Mouse (Mus musculus): ENCODE results near the gene Saa3.
"Not testable (repeated sequence)": the region's sequence is repeated elsewhere in the genome, so short reads cannot be mapped to it uniquely, and the experiment has no call there.

The Saa3 gene

DNA sequence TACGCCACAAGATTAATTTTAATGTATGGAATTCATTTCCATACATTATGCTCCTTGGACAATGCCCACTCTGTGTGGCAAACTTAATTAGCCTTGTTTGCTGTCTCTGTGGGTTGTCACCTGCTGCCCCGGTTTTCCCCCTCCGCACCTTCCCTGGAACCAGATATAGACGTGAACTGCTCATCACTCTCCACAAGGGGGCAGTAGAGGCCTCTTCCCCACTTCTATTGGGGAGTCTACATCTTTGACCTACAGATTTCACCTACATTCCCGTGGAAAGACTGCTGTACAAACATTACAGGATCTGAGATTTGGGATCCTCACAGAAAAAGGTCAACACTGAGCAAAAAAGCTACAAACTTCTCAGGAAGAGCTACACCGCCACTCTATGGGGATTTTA lies 982 bp downstream of the Saa3 start:
- in situ Hi-C loops (cut with MboI, MseI), result loop anchor here (10.0 kb wide), 2 partner anchors 680 to 690 kb away; partner anchors contain the start of genes Abcc6 (in 1 of the 2) and Nomo1 (in 1 of the 2)

GRCm38 (mm10) chr7:46712250-46712649 lies 3.2 kb downstream of the Saa3 start:
- in situ Hi-C loops (cut with MboI, MseI), result loop anchor here (10.0 kb wide), 2 partner anchors 677 to 687 kb away; partner anchors contain the start of genes Abcc6 (in 1 of the 2) and Nomo1 (in 1 of the 2)

DNA sequence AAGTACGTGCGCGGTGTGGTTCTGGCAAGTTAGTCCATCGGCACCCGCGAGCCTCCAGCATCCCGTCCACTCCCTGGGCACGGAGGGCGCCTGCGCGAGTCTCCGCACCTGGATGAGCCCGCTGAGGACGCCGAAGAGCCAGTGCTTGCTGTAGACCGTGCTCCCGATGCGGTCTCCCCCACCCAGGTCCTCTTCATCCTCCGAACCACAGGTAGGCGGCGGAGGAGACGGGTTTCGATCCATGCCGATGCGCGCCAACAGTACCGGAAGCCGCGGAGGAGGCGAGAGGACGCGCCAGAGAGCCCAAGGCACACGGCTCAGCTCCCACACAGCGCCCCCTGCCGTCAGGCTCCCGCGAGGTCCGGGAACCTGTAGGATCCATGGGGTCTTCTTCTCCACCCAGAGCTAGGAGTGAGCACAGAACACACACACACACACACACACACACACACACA lies 5.1 kb downstream of the Saa3 start, which contains the start of gene Saal1:
Gene Saal1 (minus strand): TSS at position 291 of the 455 bp plus-strand sequence.
- in situ Hi-C loops (cut with MboI, MseI), result loop anchor here (10.0 kb wide), 2 partner anchors 676 to 686 kb away; partner anchors contain the start of genes Abcc6 (in 1 of the 2) and Nomo1 (in 1 of the 2)

GRCm38 (mm10) chr7:46700521-46701025 lies 14.9 kb downstream of the Saa3 start:
- in situ Hi-C loops (cut with MboI, MseI), result no loop called here

DNA sequence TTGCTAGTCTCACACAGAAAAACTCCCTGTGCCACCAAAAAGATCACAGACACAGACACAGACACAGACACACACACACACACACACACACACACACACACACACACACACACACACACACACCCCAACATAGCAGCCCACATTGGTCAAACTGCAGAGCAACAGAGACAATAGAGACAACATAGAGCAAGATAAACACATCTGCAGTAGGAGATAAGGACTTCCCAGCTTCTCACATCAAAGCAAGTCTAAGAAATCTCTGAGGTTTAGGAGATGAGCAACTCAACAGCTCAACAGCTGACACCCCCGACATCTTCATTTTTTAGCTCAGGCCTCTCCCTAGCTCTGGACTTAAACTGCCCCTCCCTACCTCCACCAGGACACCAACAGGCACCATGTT lies 18.7 kb downstream of the Saa3 start:
- in situ Hi-C loops (cut with MboI, MseI), result no loop called here

DNA sequence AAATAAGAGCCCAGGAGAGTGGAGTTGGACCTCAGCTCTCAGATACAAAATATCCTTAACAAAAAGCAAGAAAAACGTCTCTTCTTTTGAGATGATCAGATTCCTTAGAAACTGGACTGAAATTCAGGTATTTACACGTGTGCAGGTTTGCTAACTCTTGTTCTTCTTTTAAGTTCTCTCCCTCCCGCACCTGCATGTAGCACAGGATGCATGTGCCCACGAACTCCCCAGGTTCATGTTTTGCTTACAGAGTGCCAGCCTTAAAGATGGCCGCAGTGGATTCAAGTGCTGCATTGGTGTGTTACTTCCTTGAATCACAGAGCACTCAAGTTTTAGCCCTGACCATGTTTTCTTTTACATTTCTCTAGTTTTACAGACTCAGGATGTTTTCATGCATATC lies 28.7 kb downstream of the Saa3 start:
- in situ Hi-C loops (cut with MboI, MseI), result no loop called here

- in situ Hi-C loops (cut with MboI, MseI), result no loop called here
Measured at GRCm38 (mm10) chr7:46680732-46681131, 34.8 kb downstream of the Saa3 start.

- in situ Hi-C loops (cut with MboI, MseI), result not testable (repeated sequence)
Measured at GRCm38 (mm10) chr7:46679044-46679443, 36.5 kb downstream of the Saa3 start.

DNA sequence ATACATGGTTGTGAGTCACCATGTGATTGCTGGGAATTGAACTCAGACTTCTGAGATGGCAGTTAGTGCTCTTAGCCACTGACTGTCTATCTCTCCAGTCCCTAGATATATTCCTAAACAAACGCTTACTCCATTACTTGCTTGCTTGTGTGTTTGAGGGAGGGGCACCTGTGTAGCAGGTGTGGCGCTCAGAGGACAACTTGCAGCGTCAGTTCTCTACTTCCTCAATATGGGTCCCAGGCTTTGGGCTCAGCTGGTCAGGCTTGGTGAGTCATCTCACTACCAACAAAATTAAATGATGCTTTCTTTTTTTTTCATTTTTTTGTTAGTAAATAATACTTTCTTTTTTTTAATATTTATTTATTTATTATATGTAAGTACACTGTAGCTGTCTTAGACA lies 37.1 kb downstream of the Saa3 start:
- in situ Hi-C loops (cut with MboI, MseI), result no loop called here

- in situ Hi-C loops (cut with MboI, MseI), result no loop called here
Measured at GRCm38 (mm10) chr7:46676808-46677360, 38.6 kb downstream of the Saa3 start.

DNA sequence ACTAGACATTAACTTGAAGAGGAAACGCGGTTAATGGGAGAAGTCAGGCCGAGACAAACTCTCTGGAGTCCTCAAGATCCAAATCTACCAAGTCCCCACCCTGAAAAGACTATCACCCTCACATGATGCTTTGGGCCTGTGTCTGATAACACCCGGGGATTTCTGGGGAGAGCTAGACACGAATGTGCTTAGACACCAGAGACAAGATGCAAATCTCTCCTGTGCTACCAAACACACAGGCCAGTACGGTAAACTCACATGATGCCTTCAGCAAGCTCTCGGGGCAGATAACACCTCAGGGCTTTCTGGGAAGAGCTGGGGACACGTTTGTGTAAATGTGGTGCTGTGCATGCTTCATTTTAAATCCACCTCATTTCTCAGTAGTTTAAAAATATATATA lies 39.6 kb downstream of the Saa3 start:
- in situ Hi-C loops (cut with MboI, MseI), result no loop called here

DNA sequence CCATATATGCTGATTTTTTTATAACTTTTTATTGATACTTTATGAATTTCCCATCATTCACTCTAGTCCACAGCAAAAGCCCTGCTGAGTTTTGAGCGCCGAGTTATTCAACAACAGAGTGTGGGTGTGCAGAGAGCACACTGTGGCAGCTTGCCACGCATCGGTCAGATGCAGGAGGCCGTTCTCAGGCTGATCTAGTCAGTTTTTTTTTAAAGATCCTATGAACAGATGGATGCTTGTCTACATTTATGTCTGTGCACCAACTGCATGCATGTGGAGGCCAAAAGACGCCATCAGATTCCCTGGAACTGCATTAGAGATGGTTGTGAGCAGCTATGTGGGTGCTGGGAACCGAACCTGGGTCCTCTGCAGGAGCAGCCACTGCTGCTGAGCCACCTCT lies 40.4 kb downstream of the Saa3 start:
- in situ Hi-C loops (cut with MboI, MseI), result no loop called here

GRCm38 (mm10) chr7:46672160-46672672 lies 43.3 kb downstream of the Saa3 start, which contains the start of gene Tph1:
Gene Tph1 (minus strand): TSS chr7:46672537.
- in situ Hi-C loops (cut with MboI, MseI), result no loop called here

- in situ Hi-C loops (cut with MboI, MseI), result no loop called here
Measured at GRCm38 (mm10) chr7:46667256-46667655, 48.2 kb downstream of the Saa3 start.

DNA sequence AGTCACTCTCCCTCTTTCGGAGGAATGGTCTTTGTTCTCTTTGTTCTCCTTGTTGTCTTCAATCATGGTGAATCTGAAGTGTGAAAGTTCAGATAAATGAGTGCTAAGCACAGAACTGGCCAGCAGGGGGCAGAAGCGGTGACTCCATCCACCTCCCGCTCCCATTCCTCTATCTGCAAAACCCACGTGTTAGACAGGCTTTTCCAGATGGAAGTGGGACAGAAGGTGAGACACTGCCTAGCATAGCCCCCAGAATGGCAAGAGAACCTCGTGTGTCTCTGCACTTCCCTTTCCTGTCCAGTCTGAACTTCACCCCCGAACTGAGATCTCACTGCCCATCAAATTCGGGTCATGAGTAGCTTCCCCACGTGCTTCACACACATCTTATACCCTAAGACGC lies 50.3 kb downstream of the Saa3 start:
- in situ Hi-C loops (cut with MboI, MseI), result no loop called here
